Mouse (Mus musculus) ovary, adult 18-20 months (tissue): ENCODE data around the gene Cdc5l.
"Not testable (repeated sequence)": the region's sequence is repeated elsewhere in the genome, so short reads cannot be mapped to it uniquely, and the experiment has no call there.

Experiments
- DNase-seq: peaks from one replicate; pipeline ENCODE4 v3.0.0; 2022; ENCODE audit warnings: low spot score, mixed read lengths

Cdc5l gene

GRCm38 (mm10) chr17:45434262-45434590 lies 689 bp upstream of the Cdc5l start:
- DNase-seq, result no peak

GRCm38 (mm10) chr17:45432706-45433398 lies 685 bp downstream of the Cdc5l start:
- DNase-seq, result no peak

DNA sequence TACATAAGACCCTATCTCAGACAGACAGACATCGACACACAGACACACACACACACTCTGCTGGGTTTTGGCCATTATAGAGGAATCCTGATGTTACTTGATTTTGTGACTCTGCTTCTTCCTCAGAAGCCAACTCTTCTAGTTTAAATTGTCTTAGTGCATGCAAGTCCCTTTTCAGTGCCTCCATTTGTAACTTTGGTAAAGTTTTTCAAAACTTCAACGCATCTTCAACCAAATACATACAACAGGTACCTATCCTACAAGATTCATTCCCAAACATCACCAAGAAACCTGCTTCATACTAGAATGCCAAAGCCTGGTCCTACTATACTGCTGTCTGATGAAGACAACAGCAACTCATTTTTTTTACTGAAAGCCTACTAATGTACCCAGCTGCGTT lies 1.5 kb downstream of the Cdc5l start:
- no peak for DNase-seq

GRCm38 (mm10) chr17:45417387-45417786 lies 16.1 kb downstream of the Cdc5l start:
- DNase-seq, result no peak

DNA sequence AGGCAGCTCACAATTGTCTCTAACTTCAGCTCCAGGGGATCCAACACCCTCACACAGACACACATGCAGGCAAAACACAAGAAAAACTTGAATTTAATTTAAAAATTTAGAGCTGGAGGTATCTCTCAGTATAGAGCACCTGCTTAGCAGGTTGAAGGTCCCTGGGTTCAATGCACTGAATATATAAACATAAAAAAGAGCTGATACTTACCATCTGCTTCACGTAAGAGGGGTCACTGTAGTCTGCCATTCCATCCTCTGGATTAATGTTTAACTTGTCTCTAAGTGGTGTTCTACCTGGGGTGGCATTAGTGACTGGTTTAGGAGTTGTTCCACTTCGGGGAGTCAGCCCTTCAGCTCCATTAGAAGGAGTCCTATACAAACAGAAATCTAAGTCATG lies 21.9 kb downstream of the Cdc5l start:
- not testable (repeated sequence) for DNase-seq

DNA sequence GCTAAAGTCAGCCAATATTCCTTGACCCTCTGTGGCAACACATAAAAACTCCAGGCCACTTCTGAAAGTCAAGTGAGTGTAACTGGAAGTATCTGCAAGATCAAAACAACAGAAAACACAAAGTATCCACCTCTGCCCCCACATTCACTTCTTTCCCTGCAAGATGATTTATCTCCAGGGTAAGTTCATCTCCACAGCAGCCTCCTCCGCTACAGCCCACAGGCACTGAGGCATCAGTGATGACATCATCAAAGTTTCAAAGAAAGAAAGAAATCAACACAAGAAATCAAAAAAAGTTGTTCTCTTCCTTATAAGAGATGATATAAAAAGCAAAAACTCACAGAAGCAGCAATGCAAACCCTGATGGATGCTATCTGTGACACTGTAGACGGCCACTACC lies 24.8 kb downstream of the Cdc5l start:
- DNase-seq, result no peak

DNA sequence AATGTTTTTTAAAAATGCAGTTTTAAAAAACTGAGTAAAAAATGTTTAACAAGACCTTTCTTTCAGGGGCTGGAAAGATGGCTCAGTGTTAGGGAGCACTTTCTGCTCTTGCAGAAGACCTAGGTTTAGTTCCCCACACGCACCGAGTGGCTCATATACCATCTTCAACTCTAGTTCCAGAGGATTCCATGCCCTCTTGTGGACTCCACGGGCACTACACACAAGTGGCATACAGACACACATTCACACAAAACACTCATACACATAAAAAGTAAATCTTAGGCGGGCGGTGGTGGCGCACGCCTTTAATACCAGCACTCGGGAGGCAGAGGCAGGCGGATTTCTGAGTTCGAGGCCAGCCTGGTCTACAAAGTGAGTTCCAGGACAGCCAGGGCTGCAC lies 27.3 kb downstream of the Cdc5l start:
- DNase-seq, result no peak

DNA sequence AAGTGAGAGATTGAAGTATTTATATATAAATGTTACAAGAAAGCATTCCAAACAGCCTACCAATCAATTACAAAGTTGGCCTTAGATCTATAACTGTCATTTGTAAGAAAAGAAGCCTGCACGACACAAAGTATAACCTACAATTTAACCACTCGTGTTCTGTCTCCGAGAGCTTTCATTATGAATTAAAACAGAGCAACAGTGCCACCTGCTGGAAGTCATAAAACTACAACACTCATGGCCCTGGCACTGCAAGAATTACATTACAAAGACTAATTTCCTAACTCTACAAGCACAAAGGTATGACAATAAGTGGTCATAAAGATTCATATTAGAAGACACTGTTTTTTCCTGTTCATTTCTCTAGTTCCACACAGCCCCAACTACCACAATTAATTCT lies 30.3 kb downstream of the Cdc5l start:
- no peak for DNase-seq

GRCm38 (mm10) chr17:45402601-45403000 lies 30.9 kb downstream of the Cdc5l start:
- DNase-seq, result no peak

DNA sequence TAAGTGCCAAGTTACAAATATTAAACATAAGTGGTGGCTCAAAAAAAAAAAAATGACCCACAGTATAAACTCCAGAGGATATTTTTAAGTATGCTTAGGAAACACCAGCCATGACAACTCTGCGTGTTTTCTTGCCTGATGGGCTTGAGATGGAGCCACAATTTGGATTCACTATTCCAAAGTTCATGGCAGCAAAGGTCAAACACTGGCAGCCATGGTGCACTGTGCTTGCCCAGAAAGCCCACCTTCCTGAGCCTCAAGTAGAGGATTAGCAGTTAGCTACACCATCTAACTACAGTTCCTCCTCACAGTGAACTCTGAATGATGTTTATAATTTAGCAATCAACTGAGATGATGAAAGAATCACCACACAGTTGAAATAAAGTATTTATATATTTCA lies 31.4 kb downstream of the Cdc5l start:
- DNase-seq, result no peak

DNA sequence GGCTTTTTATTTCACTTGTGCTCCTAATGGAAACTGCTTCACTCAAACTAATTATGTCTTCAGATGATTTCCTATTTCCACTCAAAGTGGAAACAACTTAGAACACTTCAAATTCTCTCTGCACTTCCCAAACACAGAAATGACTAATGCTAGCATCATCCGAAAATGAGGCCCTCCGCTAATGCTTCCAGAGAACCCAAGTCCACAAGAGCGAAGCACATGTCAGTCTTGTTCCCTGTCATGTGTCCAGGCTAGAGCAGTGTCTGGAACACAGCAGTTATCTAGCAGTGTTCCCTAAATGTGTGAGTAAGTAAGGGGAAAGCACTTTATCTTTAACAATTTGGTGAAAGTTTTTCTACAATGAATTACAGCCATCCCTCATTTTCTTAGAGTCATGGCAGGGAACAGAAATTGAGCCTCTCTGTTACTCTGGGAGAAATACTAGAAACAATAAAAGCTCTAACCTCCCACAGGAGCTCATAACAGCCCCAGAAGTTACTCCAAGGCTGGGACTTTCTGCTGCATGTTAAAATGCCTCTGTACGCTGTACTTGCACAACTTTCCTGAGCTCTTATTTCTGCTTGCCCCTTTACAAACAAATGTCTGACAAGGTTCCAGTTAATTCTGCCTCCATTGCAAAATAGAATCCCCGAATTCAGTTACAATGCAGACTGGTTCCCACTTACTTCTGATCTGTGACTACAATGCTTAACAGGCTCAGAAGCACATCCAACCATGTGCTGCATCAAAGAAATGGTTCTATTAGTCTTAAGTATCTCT lies 32.2 kb downstream of the Cdc5l start:
- no peak for DNase-seq

- DNase-seq, result no peak
These were observed 35.5 kb downstream of the Cdc5l start for GRCm38 (mm10) chr17:45398021-45398420.

GRCm38 (mm10) chr17:45397541-45397940 lies 36.0 kb downstream of the Cdc5l start:
- DNase-seq, result no peak

- no peak for DNase-seq
These were observed 38.9 kb downstream of the Cdc5l start for GRCm38 (mm10) chr17:45394612-45395011.

GRCm38 (mm10) chr17:45393765-45394164 lies 39.8 kb downstream of the Cdc5l start:
- DNase-seq, result no peak

- DNase-seq, result no peak
These were observed 43.6 kb downstream of the Cdc5l start for GRCm38 (mm10) chr17:45389896-45390295.

- DNase-seq, result no peak
These were observed 46.6 kb downstream of the Cdc5l start for GRCm38 (mm10) chr17:45386986-45387385.

DNA sequence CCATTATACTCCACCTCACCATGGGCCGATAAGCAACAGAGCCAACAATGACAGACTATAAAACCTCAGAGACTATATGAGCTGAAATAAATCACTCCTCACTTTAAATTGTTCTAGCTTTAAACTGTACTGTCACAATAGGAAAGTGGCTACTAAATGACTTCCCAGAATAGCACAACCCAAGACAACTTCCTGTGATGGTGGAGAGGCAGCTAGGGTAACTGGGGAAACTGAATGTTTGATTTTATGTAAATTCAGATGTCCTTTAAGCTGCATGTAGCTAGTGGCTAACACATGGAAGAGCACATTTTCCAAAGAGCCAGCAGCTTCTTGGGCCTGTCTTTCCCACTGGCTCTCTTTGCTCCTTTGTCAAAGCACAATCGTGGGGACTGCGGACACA lies 50.2 kb downstream of the Cdc5l start:
- DNase-seq, result no peak

DNA sequence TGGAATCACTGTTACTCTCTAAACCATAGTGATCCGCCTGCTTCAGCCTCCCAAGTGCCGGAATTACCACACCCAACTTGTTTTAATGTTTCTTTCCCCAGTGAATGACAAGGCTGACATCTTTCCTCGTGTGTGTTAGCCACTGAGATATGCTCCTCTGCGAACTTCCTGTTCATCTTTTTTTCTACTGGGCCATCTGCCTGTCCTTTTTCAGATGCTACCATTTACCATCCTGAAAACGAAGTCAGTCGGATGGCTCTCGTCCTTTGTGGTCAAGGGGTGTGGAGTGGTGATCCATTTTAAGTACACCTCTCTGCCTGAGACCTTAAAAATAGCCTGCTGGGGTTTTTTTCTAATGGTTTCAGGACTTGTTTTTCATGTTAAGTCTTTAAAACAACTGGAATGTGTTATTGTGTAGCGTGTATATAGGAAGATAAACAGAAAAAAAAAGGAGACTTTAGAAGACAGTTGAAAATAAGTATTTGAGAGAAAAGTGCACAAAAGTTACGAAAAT lies 54.2 kb downstream of the Cdc5l start:
- no peak for DNase-seq

- no peak for DNase-seq
These were observed 56.2 kb downstream of the Cdc5l start for GRCm38 (mm10) chr17:45377323-45377722.

DNA sequence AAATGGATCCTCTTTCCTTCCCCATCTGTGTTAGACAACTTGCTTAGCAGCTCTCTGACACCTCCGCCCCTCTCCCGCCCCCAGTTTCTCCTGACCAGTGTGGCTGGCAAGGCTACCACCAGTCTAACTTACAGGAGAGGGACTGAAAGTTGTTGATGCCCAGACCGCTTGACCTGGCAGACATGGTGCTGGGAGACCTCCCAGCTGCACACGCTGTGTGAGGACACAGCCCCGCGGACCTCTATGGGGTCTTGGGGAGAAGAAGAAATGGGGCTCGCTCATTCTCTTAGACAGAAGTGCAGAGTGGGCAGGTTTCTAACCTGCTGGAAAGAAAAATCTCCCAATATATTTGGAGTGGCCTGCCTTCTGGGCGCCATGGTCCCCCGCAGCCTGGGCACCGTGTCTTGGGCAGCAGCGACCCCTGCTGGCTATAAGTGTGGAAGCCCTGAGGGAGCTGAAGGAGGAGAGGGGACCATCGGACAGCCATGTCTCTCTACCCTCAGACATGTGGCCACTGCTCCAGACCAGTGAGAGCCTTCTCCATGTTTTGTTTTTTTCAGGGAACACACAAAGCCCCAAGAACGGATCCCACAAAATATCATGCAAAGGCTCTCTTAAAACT lies 59.4 kb downstream of the Cdc5l start:
- DNase-seq, result peak; percentile 30

GRCm38 (mm10) chr17:45371042-45371441 lies 62.5 kb downstream of the Cdc5l start:
- no peak for DNase-seq

DNA sequence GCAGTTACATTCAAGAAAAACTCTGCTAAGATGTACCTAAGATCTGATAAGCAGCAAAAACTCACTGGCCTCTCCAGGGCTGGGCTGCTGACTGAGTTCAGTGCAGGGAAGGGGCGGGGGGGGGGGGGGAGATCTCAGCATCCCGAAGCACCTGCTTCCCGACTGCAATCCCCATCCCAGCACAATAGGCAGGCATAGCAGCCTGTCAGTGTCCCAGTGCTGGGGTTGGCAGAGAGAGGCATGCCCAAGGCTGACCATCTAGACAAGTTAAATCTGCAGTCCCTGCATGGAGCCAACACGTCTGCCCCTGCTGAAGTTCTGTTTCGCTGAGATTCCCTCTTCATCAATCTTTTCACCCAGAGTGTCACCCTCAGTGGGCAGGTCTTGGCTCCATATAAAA lies 63.0 kb downstream of the Cdc5l start:
- no peak for DNase-seq
